Mouse (Mus musculus): ENCODE measurements around the gene Heatr3.
A peak's percentile ranks its signal among the peaks of the same experiment; 100 is the strongest.
"Not testable (repeated sequence)": the region's sequence is repeated elsewhere in the genome, so short reads cannot be mapped to it uniquely, and the experiment has no call there.

The Heatr3 gene

DNA sequence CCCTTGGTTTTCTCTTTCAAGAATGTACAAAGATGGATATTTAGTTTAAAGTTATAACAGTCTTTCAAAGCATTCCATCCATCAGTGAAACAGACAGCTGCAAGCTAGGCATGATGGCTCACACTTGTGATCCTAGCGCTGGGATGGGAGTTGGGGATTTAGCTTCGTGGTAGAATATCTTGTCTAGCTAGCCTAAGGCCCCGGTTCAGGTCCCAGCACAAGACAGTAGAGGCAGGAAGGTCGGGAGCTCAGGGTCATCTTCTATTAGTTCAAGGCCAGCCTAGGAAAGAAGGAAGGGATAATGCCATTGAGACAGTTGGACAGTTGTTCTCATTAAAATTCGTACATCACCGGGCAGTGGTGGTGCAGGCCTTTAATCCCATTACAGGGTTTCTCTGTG lies 48.1 kb downstream of the Heatr3 start:
- DNase-seq (ENCODE audit: extremely low spot score, low spot score): no peak

- DNase-seq (ENCODE audit: extremely low spot score, low spot score): no peak
These were observed 59.7 kb downstream of the Heatr3 start for GRCm38 (mm10) chr8:88197328-88197727.

DNA sequence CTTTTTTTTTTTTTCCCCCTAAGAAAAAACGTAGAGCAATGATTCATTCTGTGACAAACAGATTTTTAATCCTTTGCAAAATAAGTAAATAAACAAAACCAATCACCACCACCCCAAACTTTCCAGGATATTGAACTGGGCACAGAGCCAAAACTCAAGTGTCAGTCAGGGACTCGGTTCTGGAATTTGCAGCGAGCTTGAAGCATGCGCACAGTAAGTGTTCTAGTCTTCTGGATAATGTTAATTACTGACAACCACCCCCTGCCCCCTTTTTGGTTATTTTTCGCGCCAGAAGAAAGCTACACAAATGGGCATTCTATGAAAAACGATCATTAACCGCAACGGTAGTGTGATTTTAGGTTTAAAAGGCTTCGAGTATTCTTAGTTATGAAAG lies 60.9 kb downstream of the Heatr3 start:
- DNase-seq (ENCODE audit: extremely low spot score, low spot score): no peak

DNA sequence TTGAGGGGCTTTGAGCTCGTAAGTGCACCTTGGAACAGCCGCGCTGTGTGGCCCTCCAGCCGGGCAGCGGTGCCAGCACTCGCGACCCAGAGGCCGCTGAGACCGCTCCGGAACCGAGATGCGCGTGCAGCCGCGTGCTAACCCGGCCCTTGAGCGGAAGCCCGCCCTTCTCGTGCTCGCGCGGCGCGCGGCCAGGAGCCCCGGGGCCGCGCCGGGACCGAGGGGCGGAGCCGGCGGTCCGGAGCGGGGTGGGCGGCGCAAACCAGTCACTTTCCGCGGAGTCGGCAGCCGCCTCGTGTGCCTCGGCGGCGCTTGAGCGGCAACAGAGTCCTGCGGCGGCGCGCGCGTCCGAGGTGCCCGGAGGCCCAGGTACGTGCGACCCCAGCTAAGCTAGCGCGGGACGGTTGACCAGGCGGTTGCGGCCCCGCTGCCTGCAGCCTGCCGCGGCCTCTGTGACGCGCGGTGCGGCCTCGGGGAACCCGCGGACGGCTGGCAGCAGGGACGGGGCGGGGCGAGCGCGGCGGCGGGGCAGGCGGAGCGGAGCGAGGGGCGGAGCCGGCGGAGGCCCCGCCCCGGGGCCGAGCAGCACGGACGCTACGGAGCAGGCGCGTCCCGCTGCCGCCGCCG lies 61.4 kb downstream of the Heatr3 start, which contains the start of gene Tent4b:
TSS of gene Tent4b (plus strand) at position 269 of the 627 bp plus-strand sequence.
- DNase-seq (ENCODE audit: extremely low spot score, low spot score): peak; percentile 93

DNA sequence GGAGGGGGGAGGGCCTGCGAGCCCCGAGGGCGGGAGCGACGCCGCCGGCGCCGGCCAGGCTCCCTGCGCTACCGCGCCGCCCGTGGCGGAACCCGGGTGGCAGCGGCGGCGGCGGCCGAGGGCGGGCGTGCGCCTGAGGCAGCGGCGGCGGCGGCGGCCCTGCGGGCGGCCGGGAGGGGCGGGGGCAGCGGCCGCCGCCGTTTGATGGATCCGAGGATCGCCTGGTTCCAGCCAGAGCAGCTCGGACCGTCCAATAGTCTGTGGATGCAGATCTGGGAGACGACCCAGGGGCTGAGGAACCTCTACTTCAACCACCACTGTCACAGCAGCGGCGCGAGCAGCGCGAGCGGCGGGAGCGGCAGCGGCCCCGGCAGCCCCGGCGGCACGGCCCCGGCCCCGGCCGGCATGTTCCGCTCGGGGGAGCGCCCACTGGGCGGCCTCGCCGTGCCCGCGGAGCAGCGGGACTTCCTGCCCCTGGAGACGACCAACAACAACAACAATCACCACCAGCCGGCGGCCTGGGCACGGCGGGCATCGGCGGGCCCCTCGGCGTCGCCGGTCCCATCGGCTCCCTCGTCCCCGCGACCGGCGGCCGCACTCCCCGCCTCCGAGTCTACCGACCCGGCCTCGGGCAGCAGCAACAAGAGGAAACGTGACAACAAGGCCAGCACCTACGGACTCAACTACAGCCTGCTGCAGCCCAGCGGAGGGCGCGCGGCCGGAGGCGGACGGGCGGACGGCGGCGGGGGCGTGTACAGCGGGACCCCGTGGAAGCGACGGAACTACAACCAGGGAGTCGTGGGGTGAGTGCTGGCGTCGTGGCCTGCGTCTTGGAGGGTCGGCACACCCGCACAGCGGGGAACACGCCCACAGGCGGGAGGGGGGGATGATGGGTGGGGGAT lies 62.3 kb downstream of the Heatr3 start:
- DNase-seq (ENCODE audit: extremely low spot score, low spot score): peak; percentile 66

- no peak for DNase-seq (ENCODE audit: extremely low spot score, low spot score)
These were observed 63.3 kb downstream of the Heatr3 start for GRCm38 (mm10) chr8:88200724-88201495.

GRCm38 (mm10) chr8:88201641-88202040 lies 64.0 kb downstream of the Heatr3 start:
- no peak for DNase-seq (ENCODE audit: extremely low spot score, low spot score)

DNA sequence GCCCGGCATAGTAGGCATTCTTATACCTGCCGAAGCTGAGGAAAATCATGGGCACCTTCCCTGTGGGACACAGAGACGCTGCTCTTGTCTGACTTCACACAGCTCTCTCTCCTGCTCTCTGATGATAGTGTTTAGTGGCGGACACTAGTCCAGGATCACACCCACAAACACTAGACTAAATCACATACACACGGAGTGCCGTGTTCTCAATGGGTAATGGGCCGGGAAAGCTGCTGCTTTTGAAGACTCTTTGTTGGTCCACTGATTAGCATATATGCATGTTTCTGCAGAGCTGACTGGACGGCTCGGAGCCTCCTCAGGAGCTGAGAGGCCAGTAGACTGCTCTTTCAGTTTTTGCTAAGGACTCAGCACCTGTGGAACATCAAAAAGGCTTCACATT lies 68.4 kb downstream of the Heatr3 start:
- DNase-seq (ENCODE audit: extremely low spot score, low spot score): no peak

GRCm38 (mm10) chr8:88207121-88207821 lies 69.6 kb downstream of the Heatr3 start:
- DNase-seq (ENCODE audit: extremely low spot score, low spot score): no peak

- DNase-seq (ENCODE audit: extremely low spot score, low spot score): not testable (repeated sequence)
These were observed 72.5 kb downstream of the Heatr3 start for GRCm38 (mm10) chr8:88209930-88210827.

- DNase-seq (ENCODE audit: extremely low spot score, low spot score): no peak
These were observed 83.7 kb downstream of the Heatr3 start for GRCm38 (mm10) chr8:88221353-88221752.

Measured in neural tube, embryonic 10.5 days (tissue).